Mouse (Mus musculus) heart, adult 11 months (tissue): ENCODE measurements around the gene Oog2.
"Not testable (repeated sequence)": the region's sequence is repeated elsewhere in the genome, so short reads cannot be mapped to it uniquely, and the experiment has no call there.

Experiments used
- DNase-seq: peaks from one replicate; pipeline ENCODE4 v3.0.0; 2022

The Oog2 gene

DNA sequence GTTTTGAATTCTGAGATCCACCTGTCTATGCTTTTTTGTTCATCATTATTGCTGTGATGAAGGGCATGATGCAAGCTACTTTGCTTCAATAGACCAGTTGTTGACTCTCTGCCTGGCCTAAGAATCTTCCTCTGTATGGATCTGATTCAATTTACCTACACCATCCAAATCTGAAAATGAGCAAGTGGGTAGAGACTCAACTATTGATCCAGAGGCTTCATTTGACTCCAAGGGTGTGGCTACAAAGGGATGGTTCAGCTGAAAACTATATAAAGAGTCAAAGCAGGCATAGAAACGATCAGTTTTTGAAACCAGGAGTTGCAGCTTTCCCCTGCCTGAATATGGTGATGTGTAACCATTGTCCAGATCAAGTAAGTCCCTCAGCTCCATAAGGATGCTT lies at the start of gene Oog2:
TSS of gene Oog2 (plus strand) at position 301 of the 400 bp plus-strand sequence.
- no peak for DNase-seq

DNA sequence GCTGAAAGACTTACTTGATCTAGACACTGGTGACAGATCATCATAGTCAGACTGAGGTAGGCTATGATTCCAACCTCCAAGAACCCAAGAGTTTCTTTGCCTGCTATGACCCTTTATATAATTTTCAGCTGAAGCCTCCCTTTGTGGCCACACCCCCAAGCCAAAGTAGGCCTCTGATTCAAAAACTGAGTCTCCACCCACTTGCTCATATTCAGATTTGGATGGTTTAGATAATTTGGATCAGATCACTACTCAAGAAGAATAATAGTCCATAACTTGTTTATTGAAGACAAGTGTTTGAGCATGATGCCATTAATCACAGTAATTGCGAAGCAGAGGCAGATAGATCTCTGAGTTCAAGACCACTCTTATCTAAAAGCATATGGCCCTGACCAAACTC lies 28.0 kb upstream of the Oog2 start, which contains the start of gene Oog3:
TSS of gene Oog3 (minus strand) at position 101 of the 400 bp plus-strand sequence.
- DNase-seq: no peak

GRCm38 (mm10) chr4:144213218-144213617 lies 22.7 kb downstream of the Oog2 start, which contains the start of gene C87977:
C87977 (minus strand) TSS chr4:144213318.
- not testable (repeated sequence) for DNase-seq
